Mouse (Mus musculus) T-helper 17 cell (primary cell): ENCODE results near the gene Cd37.
"Not testable (repeated sequence)": the region's sequence is repeated elsewhere in the genome, so short reads cannot be mapped to it uniquely, and the experiment has no call there.

Experiments
- in situ Hi-C, 2 experiments: fragments of 300-600 bp; cut with MboI, MseI; formaldehyde crosslinking; loops; 1 replicate in 1 of 2; 2 replicates in 1 of 2; pipeline ENCODE4 v1.15.1; 2025; ENCODE audit warnings: high pct_unique_total_duplicates in 2 of 2

The Cd37 gene

DNA sequence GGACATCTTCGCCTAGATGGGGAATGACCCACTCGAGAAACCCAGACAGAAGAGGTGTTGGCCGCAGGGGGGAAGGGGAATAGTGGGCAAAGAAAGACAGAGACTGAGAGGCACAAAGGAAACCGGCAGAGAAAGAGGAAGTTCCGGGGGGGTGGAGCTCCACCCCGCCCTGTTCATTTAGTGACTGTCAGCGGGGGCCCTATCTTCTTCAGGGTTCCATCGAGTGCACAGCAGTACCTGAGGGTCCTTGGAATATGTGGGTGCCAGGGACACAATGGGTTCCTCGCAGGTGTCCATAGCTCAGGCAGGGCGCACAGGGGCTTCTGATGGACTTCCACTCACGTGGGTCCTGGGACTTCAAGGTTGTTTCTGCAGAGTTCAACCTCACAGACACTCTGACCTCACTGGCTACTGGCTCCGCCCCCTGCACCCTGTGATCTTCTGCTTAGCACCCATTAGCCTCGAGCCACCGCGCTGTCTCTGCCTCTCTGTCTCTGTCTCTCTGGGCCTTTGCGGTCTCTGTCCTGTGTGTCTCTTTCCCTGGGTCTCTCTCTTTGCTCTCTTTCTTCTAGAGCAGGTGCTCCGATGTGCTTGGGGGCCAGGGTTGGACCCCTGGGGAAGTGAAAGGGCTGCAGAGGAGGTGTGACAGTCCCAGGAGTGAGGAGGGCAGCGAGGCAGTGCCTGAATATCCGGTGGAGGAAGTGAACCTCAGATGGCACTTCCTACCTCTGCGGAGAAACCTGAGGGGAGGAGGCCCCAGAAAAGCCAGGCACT, at the start of gene Cd37:
TSS of gene Cd37 (minus strand) at position 393 of the 774 bp plus-strand sequence.
- in situ Hi-C loops: loop anchor here in 1 of 2 experiments (25.0 kb wide), 1 partner anchor 1452 kb away; the partner anchor contains the start of genes Klk10, Klk8 and Klk9

GRCm38 (mm10) chr7:45286486-45286885, 47.6 kb upstream of the Cd37 start:
- in situ Hi-C loops: no loop called here

DNA sequence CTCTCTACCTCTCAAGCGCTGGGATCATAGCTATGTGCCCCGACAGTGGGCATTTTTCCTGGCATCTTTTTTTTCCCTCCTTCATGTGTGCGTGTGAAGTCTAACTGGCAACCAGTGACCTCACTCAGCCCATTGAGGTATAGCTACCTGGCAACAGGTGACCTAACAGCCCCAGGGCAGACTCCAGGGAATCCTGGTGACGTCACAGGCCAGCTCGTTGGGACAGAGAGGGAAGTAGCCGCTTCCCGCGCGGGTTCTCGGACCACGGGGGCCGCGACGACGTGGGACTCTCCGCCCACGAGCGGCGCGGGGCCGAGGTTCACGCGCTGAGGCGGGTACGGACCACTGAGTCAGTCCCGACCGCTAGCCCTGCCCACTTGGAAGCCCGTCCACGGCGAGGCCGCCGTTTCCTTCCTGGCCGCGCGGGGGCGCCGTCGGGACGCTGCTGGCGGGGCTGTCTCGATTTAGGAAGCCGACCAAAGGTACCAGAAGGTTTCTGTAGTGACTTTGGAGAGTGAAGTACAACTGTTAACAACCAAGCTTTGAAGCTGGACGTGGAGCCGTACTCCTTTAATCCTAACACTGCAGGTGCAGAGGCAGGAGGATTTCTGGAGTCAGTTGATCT, 38.3 kb upstream of the Cd37 start, which contains the start of gene Slc6a21:
TSS of gene Slc6a21 (plus strand) at position 378 of the 625 bp plus-strand sequence.
- in situ Hi-C loops: loop anchor here in 1 of 2 experiments (10.0 kb wide), 1 partner anchor 1168 kb away; no protein-coding TSS in a partner anchor

DNA sequence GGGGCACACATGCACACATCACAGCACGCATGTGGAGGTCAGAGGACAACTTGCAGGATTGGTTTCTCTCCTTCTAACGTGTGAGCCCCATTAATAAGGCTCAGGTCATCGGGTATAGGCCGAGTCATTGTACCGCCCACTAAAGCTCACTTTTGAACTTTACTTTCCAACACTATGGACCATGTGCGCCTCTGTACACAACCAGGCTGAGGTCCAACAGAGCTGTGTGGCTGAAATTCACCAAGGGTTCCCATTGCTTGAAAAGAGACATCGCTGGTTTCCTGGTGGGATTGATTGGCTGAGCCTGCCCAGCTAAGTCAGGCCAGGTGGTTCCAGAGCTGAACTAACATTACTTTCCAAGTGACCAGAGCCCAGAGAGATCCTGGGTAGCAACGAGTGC, 34.8 kb upstream of the Cd37 start:
- in situ Hi-C loops: loop anchor here in 1 of 2 experiments (5.0 to 10.0 kb wide), 2 partner anchors 44 to 1171 kb away; no protein-coding TSS in a partner anchor

DNA sequence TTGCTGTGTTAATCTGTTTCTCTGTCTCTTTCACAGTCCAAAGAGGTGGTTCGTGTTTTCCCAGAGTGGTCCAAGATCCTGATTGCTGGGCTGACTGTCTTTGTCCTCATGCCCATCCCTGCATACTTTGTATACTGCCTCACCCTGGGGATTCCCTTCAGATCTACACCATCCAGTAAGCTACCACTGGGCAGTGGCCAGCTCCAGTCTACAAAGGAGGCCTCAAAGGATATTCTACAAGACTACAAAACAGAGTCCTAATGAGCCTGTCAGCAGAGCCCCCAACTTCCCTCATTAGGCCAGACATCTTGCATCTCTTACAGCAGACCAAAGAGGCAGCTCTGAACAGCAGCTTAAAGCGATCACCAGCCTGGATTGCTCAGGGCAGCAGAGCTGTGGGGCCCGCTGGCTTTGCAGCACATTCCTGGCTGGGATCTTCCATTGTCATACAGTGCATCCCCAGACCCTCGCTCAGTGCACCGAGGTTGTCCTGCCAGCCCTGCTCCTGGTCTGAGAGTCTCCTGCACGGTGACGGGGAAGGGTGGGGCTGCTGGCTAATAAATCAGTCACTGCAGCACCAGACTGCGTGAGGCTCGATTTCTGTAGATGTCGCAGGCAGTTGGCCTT, 34.0 kb upstream of the Cd37 start:
- in situ Hi-C loops: loop anchor here in 1 of 2 experiments (5.0 to 10.0 kb wide), 2 partner anchors 44 to 1172 kb away; no protein-coding TSS in a partner anchor

- in situ Hi-C loops: loop anchor here in 1 of 2 experiments (10.0 kb wide), 1 partner anchor 351 kb away; no protein-coding TSS in a partner anchor
These were observed 26.6 kb upstream of the Cd37 start for GRCm38 (mm10) chr7:45265518-45265917.

DNA sequence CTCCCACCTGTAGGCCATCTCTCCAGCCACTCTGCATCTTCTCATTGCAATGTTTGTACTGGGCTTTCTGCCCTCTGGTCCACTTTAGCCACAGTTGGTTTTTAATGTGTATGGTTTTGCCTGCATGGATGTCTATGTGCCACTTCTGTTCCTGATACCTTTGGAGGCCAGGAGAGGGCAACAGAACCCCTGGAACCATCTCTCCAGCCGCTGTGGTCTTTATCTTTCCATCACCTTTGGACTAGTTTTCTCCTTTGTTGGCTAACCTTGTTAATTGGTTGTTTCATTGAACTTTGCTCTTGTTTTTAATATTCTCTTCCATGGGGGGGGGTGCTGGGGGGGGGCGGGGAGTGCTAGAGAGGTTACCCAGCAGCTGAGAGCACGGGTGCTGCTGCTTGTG, 25.4 kb upstream of the Cd37 start:
- in situ Hi-C loops: loop anchor here in 1 of 2 experiments (10.0 kb wide), 1 partner anchor 350 kb away; no protein-coding TSS in a partner anchor

GRCm38 (mm10) chr7:45263006-45263607, 24.2 kb upstream of the Cd37 start:
- in situ Hi-C loops: loop anchor here in 1 of 2 experiments (10.0 kb wide), 1 partner anchor 348 kb away; no protein-coding TSS in a partner anchor

DNA sequence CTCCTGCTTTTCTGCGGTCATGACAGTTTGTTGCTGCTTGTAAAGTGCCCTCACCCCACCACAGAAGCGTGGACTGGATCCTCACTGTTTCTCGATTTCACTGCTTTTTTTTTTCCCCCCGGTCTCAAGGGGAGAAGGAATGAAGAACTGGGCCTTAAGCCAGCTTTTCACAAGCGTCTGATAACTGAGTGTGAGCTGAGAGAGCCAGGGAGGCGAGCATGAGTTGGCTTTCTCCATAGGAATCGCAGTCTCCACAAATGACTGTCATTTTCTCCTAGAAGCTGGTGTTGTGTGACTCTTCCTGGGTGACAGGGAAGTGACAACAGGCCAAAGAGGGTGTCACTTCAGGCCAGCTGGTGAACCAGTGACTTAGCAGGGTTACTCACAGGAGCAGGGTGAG, 23.4 kb upstream of the Cd37 start:
- in situ Hi-C loops: loop anchor here in 1 of 2 experiments (10.0 kb wide), 1 partner anchor 347 kb away; no protein-coding TSS in a partner anchor

- in situ Hi-C loops: no loop called here
These were observed 20.4 kb upstream of the Cd37 start for GRCm38 (mm10) chr7:45259281-45259680.

- in situ Hi-C loops: no loop called here
These were observed 18.3 kb upstream of the Cd37 start for GRCm38 (mm10) chr7:45257063-45257840.

DNA sequence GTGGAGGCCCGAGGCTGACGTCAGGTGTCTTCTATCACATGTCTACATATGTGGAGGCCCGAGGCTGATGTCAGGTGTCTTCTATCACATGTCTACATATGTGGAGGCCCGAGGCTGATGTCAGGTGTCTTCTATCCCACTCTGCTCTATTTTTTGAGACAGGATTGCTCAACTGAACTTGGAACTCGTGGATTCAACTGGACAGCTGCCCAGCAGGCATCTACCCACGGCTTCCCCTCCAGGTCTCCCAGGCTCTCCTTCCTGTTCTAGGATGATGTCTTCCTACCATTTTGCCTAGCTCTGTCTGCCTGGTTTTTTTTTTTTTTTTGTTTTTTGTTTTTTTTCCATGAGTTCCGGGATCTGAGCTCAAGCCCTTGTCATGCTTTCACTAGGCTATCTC, 16.9 kb upstream of the Cd37 start:
- in situ Hi-C loops: not testable (repeated sequence)

DNA sequence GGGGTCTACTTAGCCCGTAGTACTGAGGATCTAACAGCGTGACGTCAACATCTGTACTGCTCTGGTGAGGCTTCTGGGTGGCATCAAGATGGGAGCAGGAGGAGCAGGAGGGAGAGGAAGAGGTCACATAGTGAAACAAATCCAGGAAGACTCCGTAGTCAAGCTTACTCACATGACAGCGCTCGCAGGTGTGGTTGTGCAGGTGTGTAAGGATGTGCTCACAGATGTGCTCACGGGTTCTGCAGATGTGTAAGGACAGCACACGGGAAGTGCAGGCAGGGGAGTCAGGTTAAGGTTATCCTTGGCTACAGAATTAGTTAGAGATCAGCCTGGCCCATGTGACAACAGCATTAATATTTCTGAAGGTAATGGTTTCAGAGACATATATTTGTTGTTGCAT, 14.9 kb upstream of the Cd37 start:
- in situ Hi-C loops: no loop called here

DNA sequence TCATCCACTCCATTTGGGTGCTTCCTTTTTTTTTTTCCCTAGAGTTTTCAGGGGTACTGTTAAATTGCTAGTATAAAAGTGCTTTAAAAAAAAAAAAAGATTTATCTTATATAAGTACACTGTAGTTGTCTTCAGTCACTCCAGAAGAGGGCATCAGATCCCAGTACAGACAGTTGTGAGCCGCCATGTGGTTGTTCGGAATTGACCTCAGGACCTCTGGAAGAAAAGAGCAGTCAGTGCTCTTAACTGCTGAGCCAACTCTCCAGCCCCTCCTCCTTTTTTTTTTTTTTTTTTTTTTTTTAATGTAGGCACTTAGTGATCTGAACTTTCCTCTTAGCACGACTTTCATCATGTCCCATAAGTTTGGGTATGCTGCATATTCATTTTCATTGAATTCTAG, 8.8 kb upstream of the Cd37 start:
- in situ Hi-C loops: loop anchor here in 1 of 2 experiments (25.0 kb wide), 1 partner anchor 1460 kb away; the partner anchor contains the start of genes Klk10, Klk8 and Klk9

GRCm38 (mm10) chr7:45241389-45241749, 2.5 kb upstream of the Cd37 start:
- in situ Hi-C loops: loop anchor here in 1 of 2 experiments (25.0 kb wide), 1 partner anchor 1454 kb away; the partner anchor contains the start of genes Klk10, Klk8 and Klk9

GRCm38 (mm10) chr7:45240633-45241388, 1.9 kb upstream of the Cd37 start, which contains the start of gene Slc6a16:
Gene Slc6a16 (plus strand): TSS chr7:45241085.
- in situ Hi-C loops: loop anchor here in 1 of 2 experiments (25.0 kb wide), 1 partner anchor 1454 kb away; the partner anchor contains the start of genes Klk10, Klk8 and Klk9

DNA sequence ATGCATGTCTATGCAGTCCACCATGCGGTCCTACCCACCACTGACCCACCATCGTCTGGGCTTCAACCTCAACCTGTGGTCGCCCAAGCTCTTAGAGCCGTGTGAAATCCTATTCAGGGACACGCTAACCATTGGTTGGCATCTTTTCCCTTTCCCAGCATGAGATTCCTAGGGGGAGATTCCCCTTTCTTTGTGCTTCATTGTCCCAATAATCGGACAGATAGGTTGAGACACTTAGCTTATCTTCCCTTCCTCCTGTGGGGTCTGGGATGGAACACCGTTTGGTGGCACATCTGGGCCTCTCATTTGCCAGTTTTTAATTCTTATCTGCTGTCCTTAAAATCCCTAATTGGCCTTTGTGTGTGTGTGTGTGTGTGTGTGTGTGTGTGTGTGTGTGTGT, 1.2 kb upstream of the Cd37 start:
- in situ Hi-C loops: loop anchor here in 1 of 2 experiments (25.0 kb wide), 1 partner anchor 1453 kb away; the partner anchor contains the start of genes Klk10, Klk8 and Klk9

DNA sequence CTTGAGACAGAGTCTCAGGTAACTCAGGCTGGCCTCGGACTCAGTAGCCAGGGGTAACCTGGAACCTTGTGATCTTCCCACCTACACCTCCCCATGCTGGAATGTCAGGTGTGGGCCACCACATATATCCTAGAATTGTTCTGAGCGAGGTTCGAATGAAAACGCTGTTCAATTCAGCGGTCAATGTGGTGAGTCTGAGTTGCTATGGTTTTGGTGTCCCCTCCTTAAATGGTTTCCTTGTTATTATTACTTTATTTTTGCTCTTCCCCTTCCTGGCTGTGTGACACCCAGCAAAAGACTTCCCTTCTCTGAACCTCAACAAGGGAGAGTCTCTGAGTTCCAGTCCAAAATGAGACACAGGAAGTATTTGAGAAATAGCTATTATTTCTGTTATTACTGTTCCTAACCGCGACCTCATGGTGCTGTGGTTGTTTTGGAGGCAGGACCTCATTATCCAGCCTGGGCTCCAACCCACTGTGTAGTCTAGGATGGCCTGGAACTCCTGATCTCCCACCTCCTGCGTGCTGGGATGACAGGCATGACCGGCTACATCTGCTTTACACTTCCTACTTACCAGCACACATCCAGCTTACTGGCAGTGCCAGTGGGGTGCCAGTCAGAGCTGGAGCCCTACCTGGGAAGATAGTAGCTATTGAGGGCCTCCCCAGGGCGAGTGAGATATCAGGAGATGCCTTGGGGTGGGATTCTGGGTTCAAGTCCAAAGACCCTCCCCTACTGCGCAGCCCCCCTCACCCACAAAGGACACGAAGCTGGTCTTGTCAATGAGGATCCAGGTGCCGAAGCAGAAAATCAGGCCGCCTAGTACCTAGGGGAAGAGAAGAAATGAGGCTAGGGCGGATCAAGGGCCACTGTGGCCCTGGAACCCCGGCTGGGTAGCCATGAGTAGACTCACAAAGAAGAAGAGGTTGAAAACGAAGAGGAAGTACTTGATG, 892 bp downstream of the Cd37 start:
- in situ Hi-C loops: loop anchor here in 1 of 2 experiments (25.0 kb wide), 1 partner anchor 1451 kb away; the partner anchor contains the start of genes Klk10, Klk8 and Klk9
